11 mouse cellular contexts compared by ENCODE assay signal in the genomic region with DNA sequence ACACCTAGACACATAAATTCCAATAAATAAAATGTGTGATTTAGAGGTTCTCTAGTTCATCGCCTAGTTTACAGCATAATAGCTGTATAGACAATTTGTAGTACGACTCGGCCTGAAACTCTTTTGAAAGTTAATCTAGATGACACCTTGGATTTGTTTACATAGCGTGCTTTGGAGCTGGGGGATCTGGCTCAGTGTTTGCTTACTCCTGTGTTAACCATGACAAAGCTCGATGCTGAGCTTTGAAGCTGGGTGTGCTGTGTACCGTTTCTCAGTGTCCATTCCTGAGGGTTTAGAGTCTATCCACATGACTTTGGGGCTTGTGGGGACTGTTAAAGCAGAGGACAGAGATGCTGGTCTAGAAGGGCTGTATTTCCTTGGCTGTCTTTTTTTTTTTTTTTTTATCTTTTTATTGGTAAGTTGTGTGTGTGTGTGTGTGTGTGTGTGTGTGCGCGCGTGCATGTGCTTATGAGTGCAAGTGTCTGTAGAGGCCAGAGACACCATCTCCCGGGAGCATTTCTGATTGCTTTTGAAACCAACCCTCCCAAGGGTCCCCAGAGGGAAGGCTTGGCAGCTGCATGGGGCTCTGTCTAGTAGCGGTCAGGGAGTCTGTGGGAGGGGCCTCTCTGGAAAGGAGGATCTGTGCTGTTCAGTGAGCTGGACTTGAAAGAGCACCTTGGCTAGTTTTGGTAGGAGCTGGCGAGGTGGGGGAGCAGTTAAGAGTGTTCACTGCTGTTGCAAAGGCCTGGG. TPM values are rescaled to one million over a fixed set of nuclear protein-coding genes. Genes with fewer than 3 reads are reported as not detected.
DNase-seq lines count a peak whose midpoint lies in the region; ATAC-seq and TF ChIP-seq lines count a peak whose summit lies in the region.
"Had no signal": no experiment of that assay in that cellular context is flagged by ENCODE, and none has a peak within 500 bp of the region (broad histone marks: within the 10 kb centered on the region; RNA-seq: fewer than 3 reads in every experiment).

No protein-coding gene starts in this region.

- no peak overlapping the region for H3K4me2 ChIP-seq in kidney, embryonic 14.5 days (replicated peaks; ENCODE audit: low read depth, low read length)
- H3K4me2 ChIP-seq: embryonic facial prominence, embryonic 15.5 days; heart, embryonic 13.5 days had no signal

- WGBS in kidney, embryonic 14.5 days, result 64% methylated on average over 12 of the region's 12 CpGs

- intact Hi-C loops in gastrocnemius, adult 2 months (cut with DNase I), result loop anchor here (5.0 kb wide), 1 partner anchor 176 kb away; a partner anchor contains a TSS

- H3K9me3 ChIP-seq in kidney, embryonic 14.5 days (ENCODE audit: control insufficient read depth, low read length), result no peaks in the 10 kb centered on the region
- H3K9me3 ChIP-seq: embryonic facial prominence, embryonic 15.5 days; heart, embryonic 13.5 days had no signal

- DNase-seq in kidney, adult 9 months, result no peak
- DNase-seq in MN1 (ENCODE audit: low spot score), result peak; percentile 66
- DNase-seq in gastrocnemius, adult 2 months, result peak; percentile 79
- DNase-seq in kidney, postnatal 36 days, result peak; percentile 50 to 59
- no peak for DNase-seq in frontal cortex, adult 2 months (ENCODE audit: extremely low spot score in 1 of 2, low spot score in 1 of 2)
- DNase-seq in testis, postnatal 10 days (ENCODE audit: low spot score), result no peak
- DNase-seq: lung, postnatal 14 days; thymus, postnatal 4 days had no signal

- H3K36me3 ChIP-seq in kidney, embryonic 14.5 days (ENCODE audit: control insufficient read depth, insufficient read depth, low read length), result peaks cover 10% of the 10 kb centered on the region; the same call in 1 of the 2 replicates

- H3K4me1 ChIP-seq in kidney, embryonic 14.5 days (ENCODE audit: control insufficient read depth, insufficient read depth, low read length), result peaks cover 7% of the 10 kb centered on the region

- H3K9ac ChIP-seq in kidney, embryonic 14.5 days (ENCODE audit: low read depth, low read length), result no peak overlapping the region
- H3K9ac ChIP-seq: embryonic facial prominence, embryonic 15.5 days; heart, embryonic 13.5 days had no signal

- no peak overlapping the region for H3K4me3 ChIP-seq in kidney, embryonic 14.5 days (ENCODE audit: low read length)
- H3K4me3 ChIP-seq in gastrocnemius, adult 2 months, result no peak overlapping the region; the same call in 1 of the 2 replicates
- H3K4me3 ChIP-seq: embryonic facial prominence, embryonic 15.5 days; heart, embryonic 13.5 days had no signal

- ATAC-seq in kidney, embryonic 14.5 days (ENCODE audit: low FRiP score, low TSS enrichment), result 0 out of 2 replicates have a peak, but pooled peaks have one; percentile 36

- no peaks in the 10 kb centered on the region for H3K27me3 ChIP-seq in kidney, embryonic 14.5 days (ENCODE audit: control insufficient read depth, insufficient read depth, low read length)
- H3K27me3 ChIP-seq: embryonic facial prominence, embryonic 15.5 days; heart, embryonic 13.5 days had no signal

- no peak overlapping the region for H3K27ac ChIP-seq in kidney, embryonic 14.5 days (ENCODE audit: low read depth, low read length)
- H3K27ac ChIP-seq in gastrocnemius, adult 2 months, result peak overlapping the region; percentile 69
- H3K27ac ChIP-seq: embryonic facial prominence, embryonic 15.5 days; heart, embryonic 13.5 days had no signal

- no peak for TF ChIP-seq CTCF in gastrocnemius, adult 2 months (IDR thresholded peaks at IDR 0.05)

RNA-seq across cellular contexts. Expression of a gene that starts 6.3 kb away (rescaled TPM):
- polyA plus RNA-seq in kidney, embryonic 14.5 days (2014; fragmentation: Nextera tagmentation; extraction: Ambion mirVana), result 37.4 and 53.5 TPM in 2 replicates
- total RNA-seq in gastrocnemius, adult 2 months (2021), result 10 to 100 TPM; 24.8 to 30.3 TPM
- 72.2 and 73.3 TPM in 2 replicates for polyA plus RNA-seq in frontal cortex, adult 2 months (2012; rRNA removed)

RNA-seq across cellular contexts. Expression of a gene that starts 16.2 kb away (rescaled TPM):
- 21.2 and 38.0 TPM in 2 replicates for polyA plus RNA-seq in kidney, embryonic 14.5 days (2014; fragmentation: Nextera tagmentation; extraction: Ambion mirVana)
- 1 to 10 TPM; 3.4 to 7.4 TPM for total RNA-seq in gastrocnemius, adult 2 months (2021)
- polyA plus RNA-seq in frontal cortex, adult 2 months (2012; rRNA removed), result 74.9 and 77.4 TPM in 2 replicates

Comparison
In these comparisons a context has a peak if more than half of its experiments do, and no peak if none do; other contexts are left out.
1. DNase-seq: peak in MN1 (single experiment), gastrocnemius, adult 2 months (single experiment) and kidney, postnatal 36 days (2 of 2); none in kidney, adult 9 months (single experiment), frontal cortex, adult 2 months (0 of 2) and testis, postnatal 10 days (single experiment).